Mouse (Mus musculus) CH12.LX (cell line): ENCODE measurements at regions not wholly inside any gene's neighbourhood (a gene's known extent, or its start where the extent isn't known, plus 50 kb on each side); places are given as distances from the start of the nearest gene placed in this dataset.

ENCODE experiments used
- DNase-seq: peaks from one replicate; pipeline ENCODE4 v3.0.0-alpha.2; 2013; ENCODE audit errors: extremely low read depth
- H3K27ac ChIP-seq: 2 replicates; pipeline ENCODE4 v1.5.1; 2012; ENCODE audit warnings: low read depth, mild to moderate bottlenecking, control low read depth, moderate library complexity; ENCODE audit not compliant: insufficient read depth
- H3K27me3 ChIP-seq: replicated peaks from 2 replicates; pipeline ENCODE3; 2012; ENCODE audit warnings: inconsistent platforms
- H3K36me3 ChIP-seq, 2 experiments: replicated peaks in 1 of 2; 2 replicates each; pipeline versions ENCODE3 to v1.6.1; 2012; ENCODE audit warnings: inconsistent platforms in 1 of 2, low read length in 1 of 2, mild to moderate bottlenecking in 1 of 2, mixed read lengths in 1 of 2, moderate library complexity in 1 of 2; ENCODE audit not compliant: control insufficient read depth in 1 of 2, insufficient read depth in 1 of 2
- H3K4me1 ChIP-seq, 2 experiments: 2 replicates each; pipeline ENCODE4 v1.6.1; 2012; ENCODE audit warnings: inconsistent platforms in 1 of 2, moderate library complexity in 1 of 2; ENCODE audit not compliant: insufficient read depth in 2 of 2, control insufficient read depth in 1 of 2
- H3K4me2 ChIP-seq: 2 replicates; pipeline ENCODE4 v1.6.1; 2012; ENCODE audit warnings: low read depth, mild to moderate bottlenecking, control low read depth; ENCODE audit not compliant: poor library complexity, insufficient read depth, severe bottlenecking
- H3K4me3 ChIP-seq, 3 experiments: fragments of 150-350 bp in 1 of 3; sonication (generic) in 1 of 3; replicated peaks in 1 of 3; 2 replicates each; pipeline versions ENCODE3 to v1.5.1; 2011 to 2012; ENCODE audit warnings: low read depth in 2 of 3, low read length in 2 of 3, mild to moderate bottlenecking in 2 of 3, moderate library complexity in 2 of 3, control low read depth in 1 of 3, improper control_type of control experiment in 1 of 3, inconsistent platforms in 1 of 3, mixed read lengths in 1 of 3; ENCODE audit not compliant: poor library complexity in 1 of 3
- H3K79me2 ChIP-seq: replicated peaks from 2 replicates; pipeline ENCODE4 v1.6.1; 2012; ENCODE audit warnings: mild to moderate bottlenecking, moderate library complexity; ENCODE audit not compliant: control insufficient read depth, poor library complexity, insufficient read depth, severe bottlenecking; ENCODE audit errors: extremely low read depth
- H3K9ac ChIP-seq: 2 replicates; pipeline ENCODE4 v1.6.1; 2012; ENCODE audit warnings: low read depth, mild to moderate bottlenecking, control low read depth, moderate library complexity; ENCODE audit not compliant: insufficient read depth
- H3K9me3 ChIP-seq: replicated peaks from 2 replicates; pipeline ENCODE3; 2012; ENCODE audit warnings: low read length, inconsistent platforms, mixed read lengths
- BHLHE40 ChIP-seq: IDR thresholded peaks from 2 replicates; pipeline ENCODE4 v1.6.1; 2011; ENCODE audit warnings: mild to moderate bottlenecking, low read depth, low read length, improper control_type of control experiment
- CHD1 ChIP-seq: IDR thresholded peaks from 2 replicates; pipeline ENCODE4 v1.6.1; 2012; ENCODE audit warnings: low read depth, low read length, improper control_type of control experiment, inconsistent platforms
- CHD2 ChIP-seq: IDR thresholded peaks from 2 replicates; pipeline ENCODE4 v1.6.1; 2011; ENCODE audit warnings: low read length, improper control_type of control experiment
- EP300 ChIP-seq: IDR thresholded peaks from 2 replicates; pipeline ENCODE4 v1.6.1; 2011; ENCODE audit warnings: low read length, improper control_type of control experiment
- IRF4 ChIP-seq: IDR thresholded peaks from 2 replicates; pipeline ENCODE4 v1.6.1; 2014; ENCODE audit warnings: low read depth, mild to moderate bottlenecking, inconsistent platforms, low read length, improper control_type of control experiment
- JUN ChIP-seq: IDR thresholded peaks from 2 replicates; pipeline ENCODE4 v1.6.1; 2011; ENCODE audit warnings: low read depth, mild to moderate bottlenecking, low read length, improper control_type of control experiment, moderate library complexity; ENCODE audit not compliant: insufficient read depth
- JUND ChIP-seq: conservative IDR thresholded peaks from 2 replicates; pipeline ENCODE4 v1.6.1; 2011; ENCODE audit warnings: low read depth, low read length, improper control_type of control experiment
- MAZ ChIP-seq: IDR thresholded peaks from 2 replicates; pipeline ENCODE4 v1.6.1; 2012; ENCODE audit warnings: low read depth, mild to moderate bottlenecking, inconsistent platforms, low read length, improper control_type of control experiment, moderate library complexity
- MEF2A ChIP-seq: IDR thresholded peaks from 2 replicates; pipeline ENCODE4 v1.6.1; 2014; ENCODE audit warnings: low read depth, mild to moderate bottlenecking, inconsistent platforms, low read length, improper control_type of control experiment, borderline replicate concordance
- RCOR1 ChIP-seq: conservative IDR thresholded peaks from 2 replicates; pipeline ENCODE4 v1.6.1; 2012; ENCODE audit warnings: low read depth, mild to moderate bottlenecking, inconsistent platforms, low read length, improper control_type of control experiment
- SIN3A ChIP-seq: IDR thresholded peaks from 2 replicates; pipeline ENCODE4 v1.6.1; 2012; ENCODE audit warnings: low read length, improper control_type of control experiment, inconsistent platforms
- TBP ChIP-seq: conservative IDR thresholded peaks from 2 replicates; pipeline ENCODE4 v1.6.1; 2011; ENCODE audit warnings: low read depth, low read length, improper control_type of control experiment
- USF1 ChIP-seq: IDR thresholded peaks from 2 replicates; pipeline ENCODE4 v1.6.1; 2014; ENCODE audit warnings: low read depth, mild to moderate bottlenecking, inconsistent platforms, low read length, improper control_type of control experiment
- ZC3H11A ChIP-seq: IDR thresholded peaks from 2 replicates; pipeline ENCODE4 v1.6.1; 2012; ENCODE audit warnings: low read depth, mild to moderate bottlenecking, inconsistent platforms, low read length, improper control_type of control experiment
- ZKSCAN1 ChIP-seq: IDR thresholded peaks from 2 replicates; pipeline ENCODE4 v1.6.1; 2012; ENCODE audit warnings: low read depth, inconsistent platforms, low read length, improper control_type of control experiment, borderline replicate concordance
- ZNF384 ChIP-seq: IDR thresholded peaks from 2 replicates; pipeline ENCODE4 v1.6.1; 2012; ENCODE audit warnings: low read depth, low read length, improper control_type of control experiment, inconsistent platforms
- dilution Hi-C: fragments of 300-500 bp; cut with MboI; formaldehyde crosslinking; loops from 2 replicates; pipeline ENCODE4 v1.14.3; 2020; ENCODE audit warnings: low sequenced_read_pairs; ENCODE audit not compliant: extremely low pct_unique_long_range_greater_than_20kb, extremely low pct_ligation_motif_present
- in situ Hi-C: fragments of 300-500 bp; cut with MboI; formaldehyde crosslinking; loops from 3 replicates; pipeline ENCODE4 v1.14.3; 2019; ENCODE audit warnings: low sequenced_read_pairs, low pct_ligation_motif_present, low pct_unique_long_range_greater_than_20kb, mixed read lengths

DNA sequence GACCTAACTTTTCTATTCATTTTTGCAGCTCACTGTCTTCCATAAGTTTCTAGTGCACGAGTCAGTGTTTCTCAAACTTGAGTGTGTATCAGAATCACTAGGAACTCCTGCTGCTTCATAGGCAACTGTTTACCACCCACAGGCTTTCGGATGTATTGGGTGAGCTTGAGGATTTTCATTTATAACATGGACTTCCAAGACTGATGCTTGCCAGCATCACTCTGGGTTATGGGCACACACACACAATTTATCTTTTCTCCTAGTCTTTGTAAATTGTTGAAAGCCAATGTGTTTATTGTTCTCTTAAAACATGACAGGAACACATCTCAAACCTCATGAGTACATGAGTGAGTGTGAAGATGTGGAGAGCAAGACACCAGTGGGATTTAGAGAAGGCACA lies 137.0 kb upstream of the Ghitm start:
- dilution Hi-C loops (no loop called here), in situ Hi-C loops (no loop called here)

DNA sequence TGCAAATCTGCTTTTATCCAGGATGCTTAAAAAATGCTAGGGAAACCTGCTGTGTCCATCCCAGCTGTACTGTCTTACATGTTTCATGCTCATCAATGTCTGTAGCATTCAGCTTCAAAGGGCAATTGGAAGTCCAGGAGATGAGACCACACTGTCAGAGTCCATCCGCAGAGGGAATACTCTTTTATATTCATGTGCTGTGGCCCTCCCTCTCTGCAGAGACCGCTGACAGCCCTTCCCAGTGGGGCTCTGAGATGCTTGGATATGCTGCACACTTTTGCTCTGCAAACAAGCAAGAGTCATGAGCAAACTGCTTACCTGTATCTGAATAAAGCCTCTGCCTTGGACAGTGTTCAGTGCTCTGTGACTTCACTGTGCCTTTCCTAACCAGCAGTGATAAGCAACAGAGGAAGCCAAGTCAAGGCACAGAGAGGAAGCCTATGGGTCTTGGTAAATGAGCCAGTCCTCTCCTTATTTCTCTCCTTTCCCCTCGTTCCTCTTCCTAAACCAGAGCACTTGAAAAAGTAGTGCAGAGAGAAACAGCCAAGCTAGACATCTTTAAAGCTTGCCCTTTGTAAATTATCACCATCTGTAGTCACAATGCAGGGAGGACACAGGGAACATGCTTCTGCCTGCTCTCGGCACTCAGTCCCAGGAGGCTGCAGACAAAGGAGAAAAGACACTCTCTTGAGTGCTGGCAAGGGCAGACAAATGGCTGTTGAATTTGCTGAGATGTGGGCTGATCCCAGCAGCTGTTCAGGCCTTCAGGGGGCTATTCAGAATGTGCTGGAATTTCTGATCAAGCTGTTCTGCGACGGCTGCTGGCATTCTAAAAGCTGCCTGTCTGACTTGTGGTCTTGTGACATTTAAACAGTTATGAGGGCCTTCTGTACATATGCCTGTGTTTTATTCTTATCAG lies 136.2 kb upstream of the Ghitm start:
- Histone ChIP-seq H3K4me3 (no peak overlapping the region), H3K36me3 (no peaks in the 10 kb centered on the region), H3K4me1 (no peaks in the 10 kb centered on the region), H3K4me2 (no peak overlapping the region), H3K27ac (no peak overlapping the region), H3K9ac (no peak overlapping the region), H3K27me3 (peaks cover 12% of the 10 kb centered on the region), H3K9me3 (no peaks in the 10 kb centered on the region), H3K79me2 (no peaks in the 10 kb centered on the region)
- TF ChIP-seq MAZ: no peak
- no peak for TF ChIP-seq RCOR1
- no peak for TF ChIP-seq SIN3A
- no peak for TF ChIP-seq ZNF384
- TF ChIP-seq ZKSCAN1: no peak
- no peak for TF ChIP-seq CHD2
- TF ChIP-seq ZC3H11A: no peak
- no peak for TF ChIP-seq IRF4
- TF ChIP-seq TBP: no peak
- no peak for TF ChIP-seq MEF2A
- no peak for TF ChIP-seq BHLHE40
- no peak for TF ChIP-seq USF1
- TF ChIP-seq CHD1: no peak
- DNase-seq: no peak
- dilution Hi-C loops (no loop called here), in situ Hi-C loops (no loop called here)

More for the DNA sequence above, 137.0 kb upstream of the Ghitm start:
- no peaks in the 10 kb centered on the region for H3K79me2 ChIP-seq
- no peak for DNase-seq
- TF ChIP-seq JUN (no peak), USF1 (no peak), EP300 (no peak), JUND (no peak)
- H3K4me2 ChIP-seq: no peak overlapping the region
- H3K9ac ChIP-seq: no peak overlapping the region
- no peaks in the 10 kb centered on the region for H3K36me3 ChIP-seq
- H3K4me3 ChIP-seq: no peak overlapping the region
- no peaks in the 10 kb centered on the region for H3K4me1 ChIP-seq
- H3K9me3 ChIP-seq: no peaks in the 10 kb centered on the region
- H3K27me3 ChIP-seq: peaks cover 12% of the 10 kb centered on the region
- H3K27ac ChIP-seq: no peak overlapping the region
